Mouse (Mus musculus) erythroblast, embryonic 14.5 days (primary cell): ENCODE results near the gene Ghr. TPM values are rescaled to one million over a fixed set of nuclear protein-coding genes. Genes with fewer than 3 reads are reported as not detected.

ENCODE experiments used
- H3K27me3 ChIP-seq: 2 replicates; pipeline ENCODE4 v1.6.1; 2012; ENCODE audit warnings: inconsistent platforms; ENCODE audit not compliant: control insufficient read depth
- H3K36me3 ChIP-seq: 2 replicates; pipeline ENCODE4 v1.6.1; 2012; ENCODE audit warnings: mild to moderate bottlenecking, inconsistent platforms; ENCODE audit not compliant: control insufficient read depth
- H3K4me1 ChIP-seq: 2 replicates; pipeline ENCODE4 v1.6.1; 2012; ENCODE audit warnings: inconsistent platforms; ENCODE audit not compliant: control insufficient read depth
- H3K4me3 ChIP-seq: replicated peaks from 2 replicates; pipeline ENCODE3; 2012; ENCODE audit warnings: moderate library complexity, mild to moderate bottlenecking, inconsistent platforms
- H3K9me3 ChIP-seq: 2 replicates; pipeline ENCODE4 v1.6.1; 2012; ENCODE audit warnings: low read length, inconsistent platforms, mixed read lengths; ENCODE audit not compliant: control insufficient read depth
- GATA1 ChIP-seq: IDR thresholded peaks from 2 replicates; pipeline ENCODE4 v1.6.1; 2012; ENCODE audit warnings: low read length, inconsistent platforms, mixed read lengths
- TAL1 ChIP-seq: IDR thresholded peaks from 3 replicates; pipeline ENCODE4 v1.6.1; 2012; ENCODE audit warnings: low read length, inconsistent platforms, mixed read lengths
- polyA plus RNA-seq: library from polyadenylated mRNA; stranded (reverse); fragments of >175 nt; gene quantifications from 2 replicates; pipeline ENCODE4 v1.2.3, GENCODE M21; 2012

Gene Ghr
- polyA plus RNA-seq, 1 experiment: not detected

GRCm38 (mm10) chr15:3501683-3502082 lies 81.6 kb downstream of the Ghr start:
- H3K4me1 ChIP-seq: no peaks in the 10 kb centered on the region
- TF ChIP-seq TAL1 (no peak), GATA1 (no peak)
- H3K36me3 ChIP-seq: no peaks in the 10 kb centered on the region
- H3K9me3 ChIP-seq: no peaks in the 10 kb centered on the region
- H3K27me3 ChIP-seq: no peaks in the 10 kb centered on the region
- H3K4me3 ChIP-seq: no peak overlapping the region

GRCm38 (mm10) chr15:3499020-3499419 lies 84.3 kb downstream of the Ghr start:
- H3K4me3 ChIP-seq: no peak overlapping the region
- no peaks in the 10 kb centered on the region for H3K36me3 ChIP-seq
- H3K9me3 ChIP-seq: no peaks in the 10 kb centered on the region
- no peaks in the 10 kb centered on the region for H3K4me1 ChIP-seq
- TF ChIP-seq TAL1 (no peak), GATA1 (no peak)
- H3K27me3 ChIP-seq: no peaks in the 10 kb centered on the region

- no peak for TF ChIP-seq GATA1
- TF ChIP-seq TAL1: no peak
- Histone ChIP-seq H3K9me3 (no peaks in the 10 kb centered on the region), H3K4me1 (no peaks in the 10 kb centered on the region), H3K4me3 (no peak overlapping the region), H3K27me3 (no peaks in the 10 kb centered on the region), H3K36me3 (no peaks in the 10 kb centered on the region)
These were observed 85.2 kb downstream of the Ghr start for GRCm38 (mm10) chr15:3497946-3498580.

GRCm38 (mm10) chr15:3490868-3491267 lies 92.4 kb downstream of the Ghr start:
- no peaks in the 10 kb centered on the region for H3K4me1 ChIP-seq
- H3K36me3 ChIP-seq: no peaks in the 10 kb centered on the region
- H3K9me3 ChIP-seq: no peaks in the 10 kb centered on the region
- no peaks in the 10 kb centered on the region for H3K27me3 ChIP-seq
- H3K4me3 ChIP-seq: no peak overlapping the region
- TF ChIP-seq TAL1: no peak
- no peak for TF ChIP-seq GATA1

GRCm38 (mm10) chr15:3490011-3490410 lies 93.3 kb downstream of the Ghr start:
- no peaks in the 10 kb centered on the region for H3K27me3 ChIP-seq
- H3K9me3 ChIP-seq: no peaks in the 10 kb centered on the region
- TF ChIP-seq GATA1: no peak
- TF ChIP-seq TAL1: no peak
- no peaks in the 10 kb centered on the region for H3K36me3 ChIP-seq
- no peaks in the 10 kb centered on the region for H3K4me1 ChIP-seq
- H3K4me3 ChIP-seq: no peak overlapping the region

- TF ChIP-seq GATA1: no peak
- TF ChIP-seq TAL1: no peak
- Histone ChIP-seq H3K4me1 (no peaks in the 10 kb centered on the region), H3K4me3 (no peak overlapping the region), H3K36me3 (no peaks in the 10 kb centered on the region), H3K9me3 (no peaks in the 10 kb centered on the region), H3K27me3 (no peaks in the 10 kb centered on the region)
These were observed 94.1 kb downstream of the Ghr start for GRCm38 (mm10) chr15:3489180-3489579.

GRCm38 (mm10) chr15:3488601-3489000 lies 94.7 kb downstream of the Ghr start:
- H3K36me3 ChIP-seq: no peaks in the 10 kb centered on the region
- TF ChIP-seq GATA1: no peak
- TF ChIP-seq TAL1: no peak
- H3K27me3 ChIP-seq: no peaks in the 10 kb centered on the region
- no peaks in the 10 kb centered on the region for H3K9me3 ChIP-seq
- H3K4me1 ChIP-seq: no peaks in the 10 kb centered on the region
- no peak overlapping the region for H3K4me3 ChIP-seq

GRCm38 (mm10) chr15:3486691-3487090 lies 96.6 kb downstream of the Ghr start:
- Histone ChIP-seq H3K4me1 (no peaks in the 10 kb centered on the region), H3K9me3 (no peaks in the 10 kb centered on the region), H3K4me3 (no peak overlapping the region), H3K27me3 (no peaks in the 10 kb centered on the region), H3K36me3 (no peaks in the 10 kb centered on the region)
- TF ChIP-seq GATA1: no peak
- TF ChIP-seq TAL1: no peak

GRCm38 (mm10) chr15:3485367-3485766 lies 97.9 kb downstream of the Ghr start:
- Histone ChIP-seq H3K9me3 (no peaks in the 10 kb centered on the region), H3K4me1 (no peaks in the 10 kb centered on the region), H3K36me3 (no peaks in the 10 kb centered on the region), H3K4me3 (no peak overlapping the region), H3K27me3 (no peaks in the 10 kb centered on the region)
- no peak for TF ChIP-seq TAL1
- no peak for TF ChIP-seq GATA1

- Histone ChIP-seq H3K36me3 (no peaks in the 10 kb centered on the region), H3K27me3 (no peaks in the 10 kb centered on the region)
- no peak for TF ChIP-seq GATA1
- no peak for TF ChIP-seq TAL1
These were observed 99.8 kb downstream of the Ghr start for GRCm38 (mm10) chr15:3483451-3483850.

More at GRCm38 (mm10) chr15:3483451-3483850, 99.8 kb downstream of the Ghr start:
- H3K9me3 ChIP-seq: no peaks in the 10 kb centered on the region
- no peaks in the 10 kb centered on the region for H3K4me1 ChIP-seq
- H3K4me3 ChIP-seq: no peak overlapping the region
